Mouse (Mus musculus) right cerebral cortex, postnatal 14 days (tissue): ENCODE measurements around the gene Cyp3a41b.
"Not testable (repeated sequence)": the region's sequence is repeated elsewhere in the genome, so short reads cannot be mapped to it uniquely, and the experiment has no call there.

Source experiments
- DNase-seq: peaks from one replicate; pipeline ENCODE4 v3.0.0; 2022

Cyp3a41b gene

DNA sequence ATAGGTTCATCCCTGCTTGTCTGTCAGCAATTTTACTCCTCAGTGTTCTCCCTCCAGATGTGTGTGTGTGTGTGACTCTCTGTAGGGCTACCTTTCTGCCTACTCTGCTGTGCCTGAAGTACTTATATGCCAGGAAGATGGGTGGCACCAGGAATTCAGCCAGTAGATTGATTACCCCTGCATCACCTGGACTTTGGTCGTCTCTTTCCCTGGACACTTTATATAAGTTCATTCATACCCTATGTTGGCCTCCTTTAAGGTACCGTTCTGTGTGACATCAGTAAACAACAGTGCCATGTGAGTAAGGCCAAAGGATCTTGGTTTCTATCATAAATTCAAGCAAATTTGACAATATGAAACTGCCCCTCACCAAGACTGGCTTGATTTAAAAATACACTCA lies at the start of gene Cyp3a41b:
Gene Cyp3a41b (minus strand): TSS at position 101 of the 400 bp plus-strand sequence.
- not testable (repeated sequence) for DNase-seq

DNA sequence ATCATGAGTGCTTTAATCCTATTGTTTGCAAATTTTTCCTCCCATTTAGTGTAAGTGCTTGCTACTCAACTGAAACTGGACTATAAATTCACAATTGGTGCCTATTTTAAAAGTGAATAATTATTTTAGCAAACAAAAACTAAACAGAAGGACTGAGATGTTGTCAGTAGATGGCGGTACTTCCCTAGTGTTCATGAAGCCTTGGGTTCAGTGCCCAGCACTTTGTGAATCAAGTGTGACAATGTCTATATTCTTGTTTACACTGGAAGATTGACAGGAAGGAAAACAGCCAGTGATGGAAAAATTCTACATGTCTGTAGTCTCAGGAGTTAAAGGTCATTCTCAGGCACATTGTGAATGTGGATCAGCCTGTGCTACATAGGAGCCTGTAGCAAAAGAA lies 47.8 kb upstream of the Cyp3a41b start:
- DNase-seq = not testable (repeated sequence)

DNA sequence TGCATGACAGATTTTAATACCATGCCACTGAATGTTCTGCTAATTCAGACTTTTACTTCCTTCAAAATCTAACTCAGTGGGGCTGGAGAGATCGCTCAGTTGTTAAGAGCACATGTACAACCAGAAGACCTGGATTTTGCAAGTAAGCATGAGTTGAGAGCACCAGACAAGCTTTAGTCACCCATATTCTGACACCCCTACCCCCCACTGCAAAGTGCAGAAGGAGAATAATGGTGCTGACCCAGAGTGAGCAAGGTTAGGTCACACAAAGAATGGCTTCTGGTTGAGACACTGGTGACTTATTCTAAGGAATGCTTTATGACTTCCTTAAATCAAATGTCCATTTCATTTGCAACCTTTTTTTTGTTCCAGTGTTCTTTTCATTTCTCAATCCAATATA lies 20.4 kb upstream of the Cyp3a41b start:
- not testable (repeated sequence) for DNase-seq

DNA sequence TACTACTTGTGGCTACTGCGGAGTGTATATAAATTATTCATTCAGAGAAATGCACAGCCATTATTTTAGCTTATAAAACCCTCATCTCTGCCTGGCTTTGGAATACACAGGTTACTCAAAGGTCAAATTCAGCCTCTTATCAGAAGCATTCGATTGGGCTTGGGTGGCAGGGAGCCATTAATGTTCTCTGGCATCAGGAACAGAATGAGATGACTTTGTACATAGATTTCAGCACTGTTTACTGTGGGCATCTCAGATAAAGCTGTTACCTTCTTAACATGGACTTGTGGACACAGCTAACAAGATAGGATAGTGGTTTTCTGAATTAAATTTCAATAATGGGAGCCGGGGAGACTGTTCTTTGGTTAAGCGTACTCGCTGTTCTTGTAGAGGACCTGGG lies 13.3 kb upstream of the Cyp3a41b start:
- not testable (repeated sequence) for DNase-seq

DNA sequence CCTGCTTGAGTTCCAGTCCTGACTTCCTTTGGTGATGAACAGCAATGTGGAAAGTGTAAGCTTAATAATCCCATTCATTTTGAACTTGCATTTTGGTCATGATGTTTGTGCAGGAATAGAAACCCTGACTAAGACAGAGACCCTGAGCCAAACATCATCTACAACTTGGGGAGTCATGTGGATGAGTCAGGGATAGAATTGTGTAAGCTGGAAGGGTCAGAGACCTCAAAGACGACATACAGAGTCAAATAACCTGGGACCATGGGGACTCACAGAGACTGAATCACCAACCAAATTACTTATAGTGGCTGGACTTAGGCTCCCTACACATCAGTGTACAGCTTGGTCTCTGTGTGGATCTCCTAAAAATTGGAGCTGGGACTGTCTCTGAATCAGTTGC lies 7.2 kb downstream of the Cyp3a41b start:
- not testable (repeated sequence) for DNase-seq

DNA sequence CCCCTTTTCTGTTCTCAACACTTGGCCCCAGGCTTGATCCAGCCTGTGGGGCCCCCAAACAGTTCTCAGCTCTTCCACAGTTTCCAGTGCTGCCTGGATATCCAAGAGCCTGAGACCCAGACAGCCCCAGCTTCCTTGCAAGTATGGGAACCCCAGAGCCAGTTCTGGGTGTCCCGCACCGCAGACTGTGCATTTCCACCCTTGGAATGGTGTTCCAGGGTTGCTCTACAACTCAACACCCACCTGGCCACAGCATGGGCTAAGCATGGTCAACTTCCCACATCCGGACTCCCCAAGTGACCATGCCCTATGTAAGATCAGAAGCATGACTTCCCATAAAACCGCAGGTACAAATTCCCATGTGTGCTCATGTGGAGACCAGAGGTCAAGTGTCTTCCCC lies 8.9 kb downstream of the Cyp3a41b start:
- not testable (repeated sequence) for DNase-seq

DNA sequence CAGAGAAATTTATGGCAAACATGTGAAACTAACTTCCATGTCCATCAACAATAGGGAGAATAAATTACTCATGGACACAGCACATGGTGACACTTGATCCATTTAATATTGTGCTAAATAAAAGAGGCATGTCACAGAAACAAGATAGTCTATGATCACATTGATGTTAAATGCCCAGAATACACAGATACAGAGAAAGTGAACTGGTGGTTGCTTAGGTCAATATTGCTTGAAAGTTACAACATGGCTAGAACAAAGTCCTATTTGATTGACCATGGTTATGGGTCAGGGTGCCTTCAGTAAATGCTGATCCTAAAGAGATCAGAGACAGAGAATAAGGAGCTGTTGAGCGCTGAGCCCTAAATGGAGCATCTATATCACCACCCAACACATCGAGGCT lies 12.6 kb downstream of the Cyp3a41b start:
- DNase-seq = not testable (repeated sequence)
